Mouse (Mus musculus): ENCODE data around the gene Catsperg1.

- TF ChIP-seq CTCF (IDR thresholded peaks at IDR 0.05; ENCODE audit: low read depth) = peak; percentile 20
- no peak for TF ChIP-seq EP300 (IDR thresholded peaks at IDR 0.05; ENCODE audit: low read depth)
Measured at GRCm38 (mm10) chr7:29248261-29248841, 34.5 kb upstream of the Catsperg1 start, which contains the start of gene 2200002D01Rik.

All from heart, postnatal 0 days (tissue).